Mouse (Mus musculus) testis, postnatal 14 days (tissue): ENCODE measurements around the gene Stmn3.

ENCODE experiments used
- DNase-seq: peaks from one replicate; pipeline ENCODE4 v3.0.0; 2021; ENCODE audit warnings: low spot score

Stmn3 gene

GRCm38 (mm10) chr2:181286629-181287337 lies 27.5 kb downstream of the Stmn3 start:
- no peak for DNase-seq

- DNase-seq = no peak
Observed at GRCm38 (mm10) chr2:181279968-181280367, 34.3 kb downstream of the Stmn3 start.

- DNase-seq = no peak
Observed at GRCm38 (mm10) chr2:181277866-181278265, 36.4 kb downstream of the Stmn3 start.

GRCm38 (mm10) chr2:181276766-181277165 lies 37.5 kb downstream of the Stmn3 start:
- no peak for DNase-seq

- no peak for DNase-seq
Observed at GRCm38 (mm10) chr2:181274639-181275038, 39.7 kb downstream of the Stmn3 start.

- DNase-seq = no peak
Observed at GRCm38 (mm10) chr2:181273829-181274228, 40.5 kb downstream of the Stmn3 start.

- no peak for DNase-seq
Observed at GRCm38 (mm10) chr2:181272092-181272491, 42.2 kb downstream of the Stmn3 start.

GRCm38 (mm10) chr2:181266839-181267238 lies 47.5 kb downstream of the Stmn3 start:
- no peak for DNase-seq
